Mouse (Mus musculus): ENCODE results near the gene Cct4.
A peak's percentile ranks its signal among the peaks of the same experiment; 100 is the strongest.

Gene Cct4

DNA sequence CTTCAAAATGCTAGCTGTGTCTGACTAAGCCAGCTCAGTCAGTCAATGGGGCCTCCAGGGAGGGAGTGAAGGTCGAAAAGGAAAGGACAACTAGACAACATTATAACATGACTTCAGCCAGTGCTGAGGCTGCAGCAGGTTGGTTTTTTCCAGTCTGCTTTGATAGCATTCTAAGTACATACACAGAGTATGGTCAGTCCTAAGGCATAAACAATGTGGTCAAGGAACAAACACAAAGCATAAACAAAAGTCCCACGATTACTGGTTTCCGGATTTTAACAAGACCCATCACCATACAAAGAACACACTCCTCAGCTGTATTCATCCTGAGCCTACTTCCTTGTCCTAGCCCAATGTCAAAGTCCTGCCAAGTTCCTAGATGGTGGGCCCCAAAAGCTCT lies 4.8 kb upstream of the Cct4 start:
- DNase-seq, result no peak

DNA sequence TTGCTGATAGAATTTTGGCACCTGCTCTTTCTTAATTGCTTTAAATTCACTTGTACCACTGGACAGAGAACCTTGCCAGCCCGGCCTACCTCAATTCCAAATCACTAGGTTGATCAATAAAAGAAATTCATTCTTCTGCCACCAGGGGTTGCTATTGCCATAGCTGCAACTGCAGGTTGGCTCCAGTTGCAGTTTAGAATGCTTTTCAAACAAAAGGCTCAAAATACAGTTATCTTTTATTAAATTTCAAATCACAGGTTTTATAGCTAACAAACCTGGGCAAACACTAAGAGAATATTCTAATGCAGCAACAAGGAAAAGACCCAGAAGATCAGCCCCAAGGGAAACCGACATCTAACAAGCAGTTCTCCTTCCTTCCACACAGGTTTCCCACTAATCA lies 3.0 kb upstream of the Cct4 start:
- peak; percentile 29 for DNase-seq

DNA sequence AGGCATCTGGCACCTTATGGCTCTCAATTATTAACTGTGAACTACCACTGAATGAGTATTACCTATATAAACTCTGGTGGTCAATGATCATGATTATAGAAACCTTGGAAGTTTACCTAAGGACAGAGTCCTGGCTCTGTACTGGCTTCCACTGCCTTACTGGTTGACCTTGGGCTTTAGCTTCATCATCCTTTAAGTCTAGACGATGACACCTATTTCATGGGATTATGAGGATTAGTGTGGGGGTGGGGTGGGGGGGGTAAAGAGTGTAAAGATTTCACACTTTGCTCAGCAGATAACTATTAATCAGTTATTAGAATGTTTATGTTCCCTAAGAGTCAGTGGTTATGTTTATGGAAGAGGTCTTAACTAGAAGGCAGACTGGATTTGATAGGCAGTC lies 533 bp upstream of the Cct4 start:
- DNase-seq, result no peak

DNA sequence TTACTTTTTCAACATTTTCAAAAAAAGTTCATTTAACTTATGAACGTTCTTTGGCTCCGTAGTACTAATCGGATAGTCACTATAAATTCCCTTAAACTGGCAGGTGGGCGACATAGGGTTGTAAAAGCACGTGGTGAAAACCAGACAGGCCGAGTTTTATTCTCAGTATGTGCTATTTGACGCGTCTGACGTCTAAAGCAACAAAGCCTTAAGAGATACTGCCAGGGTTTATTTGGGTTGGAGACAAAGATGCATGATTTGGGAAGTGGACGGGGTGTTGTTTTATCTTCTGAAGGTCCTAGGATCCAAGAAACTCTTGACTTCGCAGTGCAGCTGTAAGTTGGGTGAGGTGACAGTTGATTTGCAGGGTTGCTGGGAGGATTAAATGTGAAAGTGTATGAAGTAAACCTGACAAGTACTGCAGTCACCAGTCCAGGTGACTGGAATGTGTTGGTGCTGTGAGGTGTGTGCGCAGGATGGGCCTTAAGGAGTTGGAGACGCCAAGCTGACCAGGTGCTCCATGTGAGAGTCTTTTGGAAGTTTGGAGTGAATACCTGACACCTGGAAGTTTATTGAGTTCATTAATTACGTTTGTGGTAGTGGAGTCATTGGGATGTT lies 1.0 kb downstream of the Cct4 start:
- no peak for DNase-seq

DNA sequence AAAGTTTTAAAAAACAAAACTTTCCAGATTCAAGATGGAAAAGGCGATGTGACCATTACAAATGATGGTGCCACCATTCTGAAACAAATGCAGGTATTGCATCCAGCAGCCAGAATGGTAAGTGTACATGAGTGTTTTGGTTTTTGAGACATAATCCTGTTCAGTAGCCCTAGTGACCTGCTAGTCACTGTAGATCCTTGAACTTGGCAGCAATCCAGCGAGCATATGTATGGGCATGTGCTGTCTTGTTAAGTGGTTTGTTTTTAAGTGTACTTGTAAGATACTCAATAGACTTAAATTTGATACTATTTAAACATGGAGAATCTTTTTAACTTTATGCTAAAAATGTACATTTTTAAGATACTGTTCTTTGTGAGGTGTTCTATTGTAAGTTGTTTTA lies 4.0 kb downstream of the Cct4 start:
- no peak for DNase-seq

DNA sequence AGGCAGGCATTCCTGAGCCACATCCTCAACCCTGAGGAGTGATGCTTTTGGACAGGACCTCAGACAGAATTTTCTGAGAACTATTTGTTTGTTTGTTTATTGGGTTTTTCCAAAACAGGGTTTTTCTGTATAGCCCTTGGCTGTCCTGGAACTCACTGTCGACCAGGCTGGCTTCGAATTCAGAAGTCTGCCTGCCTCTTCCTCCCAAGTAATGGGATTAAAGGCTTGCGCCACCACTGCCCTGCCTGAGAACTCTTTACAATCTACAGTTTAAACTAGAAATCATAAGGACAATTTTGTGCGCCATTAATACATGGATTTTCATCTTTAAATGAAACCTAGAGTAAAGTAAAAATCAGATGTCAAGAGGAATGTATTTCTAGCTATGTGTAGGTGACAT lies 5.1 kb downstream of the Cct4 start:
- no peak for DNase-seq

DNA sequence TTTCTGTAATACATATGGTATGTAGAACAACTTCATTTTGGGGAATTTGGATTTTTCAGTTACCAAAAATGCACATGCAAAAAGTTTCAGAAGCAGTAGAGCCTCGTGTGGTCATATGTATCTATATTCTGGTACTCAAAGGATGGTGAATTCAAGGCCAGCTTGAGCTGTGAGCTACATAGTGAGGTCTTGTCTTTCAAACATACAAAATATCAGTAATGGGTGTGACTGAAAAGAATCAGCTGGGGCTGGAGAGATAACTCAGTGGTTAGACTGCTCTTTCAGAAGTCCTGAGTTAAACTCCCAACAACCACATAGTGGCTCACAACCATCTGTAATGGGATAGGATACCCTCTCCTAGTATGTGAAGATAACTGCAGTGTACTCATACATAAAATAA lies 8.0 kb downstream of the Cct4 start:
- DNase-seq, result no peak

DNA sequence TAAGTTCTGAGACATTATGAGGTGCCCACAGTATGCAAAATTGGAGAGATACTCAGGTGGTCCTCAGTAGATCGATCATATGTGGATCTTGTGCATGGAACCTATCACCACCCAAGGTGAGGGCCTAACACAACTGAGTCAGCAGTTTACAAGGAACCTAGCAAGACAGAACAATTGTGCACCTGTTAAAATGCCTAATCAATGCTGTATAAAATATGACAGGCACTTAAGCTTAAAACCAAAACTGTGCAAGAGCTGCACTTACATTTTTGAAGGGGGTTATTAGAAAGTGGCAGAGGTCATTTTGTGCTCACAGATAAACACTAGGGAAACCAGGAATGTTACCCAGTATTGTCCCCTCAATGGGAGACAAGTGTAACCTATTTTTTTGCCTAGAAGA lies 15.0 kb downstream of the Cct4 start:
- no peak for DNase-seq

DNA sequence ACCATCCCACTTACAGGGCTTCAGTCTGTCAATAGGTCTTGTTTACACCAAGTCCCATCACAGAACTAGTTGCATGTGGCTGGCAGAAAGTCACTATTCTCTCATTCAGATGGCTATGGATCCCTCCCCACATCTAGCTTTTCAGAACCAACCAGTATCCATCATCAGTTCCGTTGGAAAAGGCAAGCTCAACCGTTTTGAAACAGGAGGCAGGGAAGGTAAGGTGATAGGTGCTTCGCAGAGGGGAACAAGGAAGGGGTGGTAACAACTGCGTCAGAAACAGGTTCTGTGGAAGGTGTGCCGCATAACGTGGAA lies 16.8 kb downstream of the Cct4 start:
- no peak for DNase-seq

DNA sequence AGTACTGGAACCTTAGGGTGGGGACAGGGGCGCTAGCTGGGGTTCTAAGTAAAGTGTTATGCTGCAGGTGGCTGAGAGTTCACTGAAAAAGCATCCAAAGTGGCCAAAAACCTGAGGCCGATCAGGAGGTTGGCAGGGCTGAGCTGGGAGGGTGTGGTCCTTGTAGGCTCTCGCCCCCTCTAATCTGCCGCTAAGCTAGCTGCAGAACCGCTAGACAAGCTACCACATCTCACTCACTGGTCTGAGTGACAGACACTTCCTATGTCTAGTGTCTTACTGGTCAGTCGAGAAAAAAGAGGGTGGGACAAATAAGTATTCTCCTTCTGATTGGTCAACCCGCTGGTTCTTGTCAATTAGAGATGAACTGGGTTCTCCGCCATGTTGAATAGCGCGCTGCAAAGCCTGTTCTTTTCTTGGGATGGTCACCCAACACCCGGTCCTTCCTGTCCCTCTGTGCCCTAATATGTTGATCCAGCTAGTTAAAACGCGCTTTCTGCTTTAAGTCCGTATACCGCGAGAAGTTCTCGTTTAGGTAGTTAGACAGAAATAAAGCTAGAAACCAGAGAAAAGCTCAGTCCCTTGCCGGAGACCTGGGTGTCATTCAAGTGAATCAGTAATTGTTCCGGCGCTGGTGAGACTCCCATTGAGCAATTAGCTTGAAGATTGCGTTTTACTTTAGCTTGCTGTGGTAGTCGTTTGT lies 17.3 kb downstream of the Cct4 start, which contains the start of gene Fam161a:
Fam161a (plus strand) TSS at position 51 of the 700 bp plus-strand sequence.
- DNase-seq, result peak; percentile 27

DNA sequence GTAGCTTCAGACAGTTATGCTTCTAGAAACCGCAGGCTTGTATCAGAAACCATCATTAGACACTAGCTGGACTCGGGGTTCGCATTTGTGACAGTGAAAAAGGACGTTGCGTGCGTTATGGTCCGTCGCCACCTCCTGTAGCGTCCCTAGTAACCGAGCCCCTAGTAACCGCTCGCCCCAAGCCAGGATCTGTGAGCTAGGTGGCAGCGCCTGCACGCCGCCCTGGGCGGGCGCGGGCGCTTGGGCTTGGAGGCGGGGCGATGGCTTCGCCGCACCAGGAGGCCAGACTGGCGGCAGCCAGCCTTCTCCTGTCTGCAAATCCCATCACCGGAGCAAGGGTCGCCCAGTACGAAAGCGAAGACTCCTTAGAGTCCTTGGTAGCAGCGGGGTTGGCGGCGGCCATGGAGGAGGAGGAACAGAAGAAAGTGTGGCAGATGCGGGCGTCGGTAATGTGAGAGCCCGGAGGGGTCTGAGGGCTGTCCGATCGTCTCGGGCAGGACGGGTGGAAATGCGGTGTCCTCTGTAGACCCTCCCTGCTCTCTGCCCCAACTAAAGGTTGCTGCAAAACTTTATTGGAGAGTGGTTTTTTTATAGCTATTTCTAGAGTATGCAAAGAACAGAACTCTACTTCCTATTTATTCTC lies 18.0 kb downstream of the Cct4 start:
- DNase-seq, result peak; percentile 74

DNA sequence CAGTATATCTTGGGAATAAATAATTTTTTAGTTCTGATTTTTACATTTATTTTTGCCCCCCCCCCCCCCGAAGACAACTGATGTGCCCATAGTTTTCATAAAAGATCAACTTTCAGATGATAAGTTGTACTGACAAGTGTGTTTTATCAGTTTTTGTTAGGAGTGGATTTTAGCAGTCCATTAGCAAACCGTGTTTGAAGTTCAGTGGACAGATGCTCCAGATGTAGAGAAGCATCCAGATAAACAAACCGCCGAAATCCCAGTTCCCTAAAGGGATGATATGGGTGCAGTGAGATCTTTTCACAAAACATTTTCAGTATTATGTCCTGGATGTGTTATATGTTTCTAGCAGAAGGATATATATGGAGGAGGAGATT lies 18.5 kb downstream of the Cct4 start:
- no peak for DNase-seq

DNA sequence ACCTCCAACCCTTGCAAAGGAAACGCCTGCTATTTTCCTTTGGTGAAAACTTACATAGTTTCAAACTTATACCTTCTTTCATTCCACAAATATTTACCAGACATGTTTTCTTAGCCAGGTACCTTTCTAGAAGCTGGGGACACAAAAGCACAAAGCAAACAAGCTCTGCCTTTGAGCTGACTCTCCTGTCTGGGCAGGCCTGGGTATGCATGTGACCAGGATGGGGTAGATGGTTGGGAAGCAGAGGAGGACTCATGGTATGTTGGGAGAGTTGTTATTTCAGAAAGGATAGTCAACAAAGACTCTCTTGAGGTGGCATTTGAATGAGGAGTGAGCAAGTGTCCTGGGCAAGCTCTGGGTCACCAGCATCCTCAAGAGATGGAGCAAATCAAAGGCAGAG lies 22.8 kb downstream of the Cct4 start:
- DNase-seq, result no peak

DNA sequence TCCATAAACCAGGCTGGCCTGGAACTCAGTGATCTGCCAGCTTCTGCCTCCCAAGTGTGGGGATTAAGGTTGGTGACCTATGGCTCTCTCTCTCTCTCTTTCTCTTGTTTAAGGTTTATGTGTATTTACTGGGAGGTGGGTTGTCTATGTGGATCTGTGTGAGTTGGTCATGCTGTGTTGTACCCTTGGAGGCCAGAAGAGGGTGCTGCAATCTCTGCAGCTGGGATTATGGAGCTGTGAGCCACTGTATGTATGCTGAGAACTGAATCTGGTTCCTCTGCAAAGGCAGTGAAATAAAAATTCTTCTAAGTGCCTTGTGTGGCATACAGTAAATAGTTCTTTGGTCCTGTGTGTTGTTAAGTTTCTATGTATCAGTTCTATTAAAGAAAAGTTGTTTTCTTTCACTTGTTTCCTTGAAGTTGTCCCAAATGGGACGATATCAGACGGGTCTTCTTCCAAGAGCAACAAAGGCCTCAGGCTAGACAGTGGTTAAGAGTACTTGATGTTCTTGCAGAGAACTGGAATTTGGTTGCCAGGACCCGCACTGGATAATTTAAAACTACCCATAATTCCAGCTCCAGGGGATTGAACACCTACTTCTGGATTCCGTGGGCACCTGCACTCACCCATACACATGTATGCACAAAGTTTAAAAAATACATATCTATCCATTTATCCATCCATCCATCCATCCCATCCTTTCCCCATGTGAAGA lies 23.4 kb downstream of the Cct4 start:
- peak; percentile 32 for DNase-seq

DNA sequence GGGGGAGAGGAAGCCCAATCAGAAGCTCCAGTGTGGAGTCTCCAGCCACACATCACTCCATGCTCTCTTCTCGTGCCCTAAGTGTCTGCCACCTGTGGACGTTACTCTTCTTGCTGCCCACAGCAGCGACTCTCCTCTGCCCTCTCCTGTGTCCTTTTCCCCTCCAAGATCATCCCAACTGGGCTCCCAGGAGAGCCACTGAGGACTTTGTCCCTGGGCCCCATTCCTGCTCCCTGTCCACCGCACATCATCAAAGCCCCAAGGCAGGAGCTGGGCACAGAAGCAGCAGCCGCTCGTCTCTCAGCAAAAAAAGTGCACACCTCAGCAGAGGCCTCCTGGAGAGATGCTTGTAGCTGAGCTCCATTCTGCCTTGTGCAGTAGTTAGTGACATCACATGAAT lies 24.7 kb downstream of the Cct4 start:
- no peak for DNase-seq

DNA sequence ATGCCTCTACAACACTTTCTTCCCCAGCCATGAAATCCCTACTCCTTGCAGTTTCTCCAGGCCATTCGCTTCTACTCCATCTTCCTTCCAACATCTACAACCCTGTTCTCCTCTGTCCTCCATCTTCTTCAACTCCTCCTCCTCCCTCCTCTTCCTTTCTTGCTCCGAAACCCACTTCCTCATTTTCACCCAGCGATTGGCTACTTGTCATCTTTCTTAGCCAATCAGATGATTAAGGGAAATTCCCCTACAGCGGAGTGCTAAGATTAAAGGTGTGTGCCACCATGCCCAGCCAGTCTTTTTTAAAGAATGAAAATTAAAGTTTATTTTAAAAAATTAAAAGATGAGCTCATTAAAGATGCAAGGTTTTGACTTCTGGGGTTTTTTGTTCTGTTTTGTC lies 27.6 kb downstream of the Cct4 start:
- DNase-seq, result no peak

DNA sequence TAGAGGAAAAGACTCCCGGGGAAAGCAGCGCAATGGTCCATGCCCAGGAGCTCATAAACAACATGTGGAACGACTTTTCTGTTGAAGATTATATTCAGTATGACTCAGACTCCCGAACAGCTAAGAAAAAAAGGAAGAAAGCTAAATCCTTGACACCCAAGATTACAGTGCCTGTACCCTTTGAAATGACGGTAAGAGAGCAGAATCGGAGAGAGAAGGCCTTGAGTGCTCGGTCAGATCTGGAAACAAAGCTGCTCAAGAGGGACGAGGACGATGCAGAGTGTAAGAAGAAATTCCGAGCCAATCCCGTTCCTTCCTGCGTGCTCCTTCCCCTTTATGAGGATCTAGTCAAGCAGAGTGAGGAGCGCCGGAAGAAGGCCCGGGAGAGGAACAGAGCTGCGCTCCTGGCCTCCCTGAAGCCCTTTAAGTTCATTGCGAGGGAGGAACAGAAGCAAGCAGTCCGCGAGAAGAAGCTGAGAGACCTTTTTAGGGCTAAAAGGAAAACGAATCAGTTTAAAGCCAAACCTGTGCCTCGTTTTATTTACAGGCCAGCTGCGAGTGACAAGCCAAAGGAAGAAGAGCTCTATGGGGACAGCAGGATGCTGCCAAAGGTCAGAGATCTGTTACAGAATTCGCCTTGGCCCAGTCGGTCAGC lies 29.9 kb downstream of the Cct4 start:
- DNase-seq, result no peak

DNA sequence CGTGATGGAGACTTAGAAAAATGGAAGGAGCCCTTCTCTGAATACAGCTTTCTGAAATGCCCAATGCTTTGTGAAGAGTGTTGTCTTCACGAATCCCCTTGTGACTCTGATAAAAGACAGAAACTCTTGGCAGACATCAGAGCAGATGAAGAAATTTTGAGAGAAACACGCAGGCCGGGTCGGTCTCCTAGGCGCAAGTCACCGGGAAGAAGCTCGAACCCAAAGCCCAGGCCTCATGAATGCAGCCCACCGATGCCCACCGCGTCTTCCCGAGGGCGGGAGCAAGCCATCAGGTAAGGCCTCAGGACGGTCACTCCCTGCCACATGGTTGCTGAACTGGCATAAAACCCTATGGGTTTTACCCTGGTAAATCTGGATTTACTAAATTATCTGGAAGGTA lies 30.5 kb downstream of the Cct4 start:
- DNase-seq, result no peak

DNA sequence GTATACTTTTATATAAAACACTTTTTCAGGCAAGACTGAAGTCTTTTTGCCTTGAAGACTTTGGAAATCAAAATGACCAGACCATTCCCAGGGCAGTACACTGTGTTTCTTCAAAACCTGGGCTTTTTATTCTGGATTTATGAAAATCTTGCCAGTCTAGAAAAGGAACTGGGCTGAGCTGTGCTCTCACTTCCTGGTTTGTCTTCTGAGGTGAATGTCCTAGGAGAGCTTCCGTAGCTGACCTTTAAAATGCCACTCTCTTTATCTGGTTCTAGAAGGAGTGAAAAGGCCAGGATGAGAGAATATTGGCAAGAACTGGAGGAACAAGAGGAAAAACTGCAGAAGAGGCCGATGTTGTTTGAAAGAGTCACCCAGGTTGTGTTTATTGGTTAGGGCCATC lies 32.8 kb downstream of the Cct4 start:
- no peak for DNase-seq

DNA sequence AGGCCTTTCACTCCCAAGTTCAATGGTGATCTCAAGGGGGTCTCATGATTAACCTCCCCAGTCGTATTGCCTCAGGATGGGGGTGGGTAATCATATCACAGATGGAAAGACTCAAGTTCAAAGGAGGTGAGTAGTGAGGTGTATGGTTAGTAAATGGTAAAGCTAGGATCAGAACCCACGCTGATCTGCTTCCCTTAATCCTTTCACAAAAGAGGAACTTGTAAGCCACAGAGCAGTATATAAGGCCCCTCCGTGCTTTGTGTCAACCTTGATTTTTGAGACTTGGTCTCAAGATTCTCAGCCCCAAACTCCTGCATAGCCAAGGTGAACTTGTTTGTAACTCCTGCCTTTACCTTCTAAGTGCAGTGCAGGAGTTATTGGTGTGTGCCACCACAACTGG lies 33.9 kb downstream of the Cct4 start:
- DNase-seq, result no peak

DNA sequence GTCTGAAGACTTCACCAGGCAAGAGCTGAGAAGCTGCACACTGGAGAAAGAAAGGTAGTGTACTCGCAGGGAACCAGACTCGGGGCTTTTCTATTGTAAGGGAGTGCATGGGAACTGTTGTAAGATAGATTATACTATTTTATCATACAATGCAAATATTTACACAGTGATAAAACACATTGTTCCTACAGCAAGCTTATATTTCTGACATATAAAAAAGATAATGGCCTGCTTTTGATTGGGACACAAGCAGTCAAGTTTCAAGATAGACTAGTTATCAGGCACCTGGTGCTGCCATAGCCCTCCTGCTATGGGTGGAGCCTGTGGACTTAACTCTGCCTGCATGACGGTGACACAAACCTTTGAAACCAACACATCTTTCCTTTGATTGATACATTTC lies 38.6 kb downstream of the Cct4 start:
- DNase-seq, result no peak

DNA sequence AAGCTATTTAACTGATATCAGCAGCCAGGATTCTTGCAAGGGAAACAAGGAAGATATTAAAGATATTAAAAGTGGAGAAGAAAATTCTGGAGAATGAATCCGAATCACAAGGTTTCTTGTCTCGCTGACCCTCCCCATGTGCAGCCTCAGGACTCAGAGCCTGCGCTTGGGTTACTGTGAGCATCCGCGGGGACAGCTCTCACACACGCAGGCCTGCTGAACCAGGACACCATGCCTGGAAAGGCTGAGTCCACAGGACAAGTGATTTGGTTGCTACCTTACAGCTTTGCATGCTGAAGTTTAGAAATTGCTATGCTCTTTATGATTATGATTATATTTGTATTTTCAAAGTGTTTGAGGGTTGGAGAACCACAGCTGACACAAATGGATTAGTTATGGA lies 39.1 kb downstream of the Cct4 start:
- no peak for DNase-seq

DNA sequence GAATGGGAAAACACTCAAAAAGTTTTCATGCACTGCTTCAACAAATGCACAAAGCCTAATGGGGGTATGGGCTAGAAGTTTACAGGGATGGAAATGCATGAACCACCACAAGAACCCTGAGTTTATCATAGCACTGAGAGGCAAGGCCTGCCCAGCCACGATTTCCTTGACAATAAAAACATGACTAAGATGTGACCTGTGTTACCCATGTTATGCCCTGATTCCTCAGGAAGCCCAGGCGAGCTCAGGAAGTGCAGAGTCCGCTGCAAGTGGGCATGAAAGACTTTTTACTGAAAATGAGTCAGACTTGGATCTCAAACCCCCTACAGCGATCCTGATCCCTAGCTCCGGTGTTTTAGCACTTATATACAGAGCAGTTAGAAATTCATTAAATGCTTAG lies 56.9 kb downstream of the Cct4 start:
- no peak for DNase-seq
